Comparison of ENCODE assay signal across 7 mouse cellular contexts in the genomic region with DNA sequence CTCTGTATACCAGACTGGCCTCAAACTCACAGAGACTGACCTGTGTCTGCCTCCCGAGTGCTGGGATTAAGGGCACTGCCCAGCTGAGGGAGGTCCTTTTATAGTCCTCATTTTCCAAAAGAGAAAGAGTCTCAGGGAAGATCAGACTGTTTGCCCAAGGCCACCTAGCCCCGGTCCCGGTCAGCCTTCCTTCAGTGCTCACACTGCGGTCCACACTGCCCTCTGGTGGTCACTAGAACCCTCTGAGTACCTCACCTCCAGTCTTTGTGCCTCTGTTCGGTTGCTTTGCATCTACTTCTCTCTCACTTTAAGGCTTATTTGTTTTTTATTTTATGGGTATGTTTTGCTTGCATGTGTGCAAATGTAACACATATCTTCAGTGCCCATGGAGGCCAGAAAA. TPM values are rescaled to one million over a fixed set of nuclear protein-coding genes. Genes with fewer than 3 reads are reported as not detected.
DNase-seq lines count a peak whose midpoint lies in the region; ATAC-seq lines count a peak whose summit lies in the region.

No protein-coding gene starts in this region.

- H3K9ac ChIP-seq in limb, embryonic 12.5 days (replicated peaks), result no peak overlapping the region
- H3K9ac ChIP-seq in midbrain, embryonic 16.5 days (ENCODE audit: low read depth, low read length), result no peak overlapping the region

- ATAC-seq in limb, embryonic 12.5 days (ENCODE audit: insufficient number of reproducible peaks, insufficient read depth, low FRiP score, low TSS enrichment, low read depth), result peak; percentile 66; the same call in 1 of the 2 replicates
- ATAC-seq in midbrain, embryonic 16.5 days, result peak; percentile 81

- DNase-seq in adrenal gland, adult 2 months, result peak; percentile 89
- peak; percentile 91 for DNase-seq in embryo, embryonic 10.5 days (ENCODE audit: low spot score)
- DNase-seq in gonadal fat pad, adult 2 months (ENCODE audit: low read depth), result peak; percentile 28
- peak; percentile 44 for DNase-seq in kidney, adult 11 months
- DNase-seq in spleen, adult 18-20 months, result peak; percentile 35 to 72

- WGBS in limb, embryonic 12.5 days, result 9% methylated on average over 5 of the region's 5 CpGs
- 10% methylated on average over 5 of the region's 5 CpGs for WGBS in midbrain, embryonic 16.5 days

- H3K4me3 ChIP-seq in limb, embryonic 12.5 days (replicated peaks), result no peak overlapping the region
- H3K4me3 ChIP-seq in midbrain, embryonic 16.5 days (ENCODE audit: low read depth, low read length), result no peak overlapping the region

- no peaks in the 10 kb centered on the region for H3K36me3 ChIP-seq in limb, embryonic 12.5 days
- H3K36me3 ChIP-seq in midbrain, embryonic 16.5 days (ENCODE audit: control insufficient read depth, insufficient read depth, low read length), result no peaks in the 10 kb centered on the region

- H3K27ac ChIP-seq in limb, embryonic 12.5 days, result no peak overlapping the region
- H3K27ac ChIP-seq in midbrain, embryonic 16.5 days (ENCODE audit: low read length), result no peak overlapping the region

- no peaks in the 10 kb centered on the region for H3K27me3 ChIP-seq in limb, embryonic 12.5 days
- no peaks in the 10 kb centered on the region for H3K27me3 ChIP-seq in midbrain, embryonic 16.5 days (ENCODE audit: control insufficient read depth, insufficient read depth, low read depth, low read length)

- no peak overlapping the region for H3K4me2 ChIP-seq in limb, embryonic 12.5 days
- no peak overlapping the region for H3K4me2 ChIP-seq in midbrain, embryonic 16.5 days (ENCODE audit: low read length)

- peaks cover 13% of the 10 kb centered on the region; the same call in 1 of the 2 replicates for H3K4me1 ChIP-seq in limb, embryonic 12.5 days (replicated peaks)
- peaks cover 2% of the 10 kb centered on the region; the same call in 1 of the 2 replicates for H3K4me1 ChIP-seq in midbrain, embryonic 16.5 days (ENCODE audit: control insufficient read depth, insufficient read depth, low read length)

- H3K9me3 ChIP-seq in limb, embryonic 12.5 days, result 0 out of 2 replicates have a peak, but pooled peaks cover 3% of the 10 kb centered on the region
- H3K9me3 ChIP-seq in midbrain, embryonic 16.5 days (replicated peaks; ENCODE audit: control insufficient read depth, low read length, poor library complexity, severe bottlenecking), result peaks cover 2% of the 10 kb centered on the region; the same call in 1 of the 2 replicates

RNA-seq across cellular contexts. Expression of a gene that starts 26.6 kb away (rescaled TPM):
- total RNA-seq in adrenal gland, adult 2 months (2021), result 100 to 1,000 TPM; 192 to 229 TPM
- 7.4 and 11.1 TPM in 2 replicates for polyA plus RNA-seq in adrenal gland, adult 2 months (2012; rRNA removed)
- 40.0 and 40.4 TPM in 2 replicates for polyA plus RNA-seq in gonadal fat pad, adult 2 months (2012; rRNA removed)
- polyA plus RNA-seq in limb, embryonic 12.5 days (2016; fragmentation: Nextera tagmentation; extraction: Ambion mirVana), result 249 and 250 TPM in 2 replicates
- 180 and 188 TPM in 2 replicates for polyA plus RNA-seq in midbrain, embryonic 16.5 days (2015; fragmentation: Nextera tagmentation; extraction: Ambion mirVana)

Comparison
In these comparisons a context has a peak if more than half of its experiments do, and no peak if none do; other contexts are left out.
1. DNase-seq: peak in every context shown above with its lines; median percentile 91 in embryo, embryonic 10.5 days; 89 in adrenal gland, adult 2 months; 54 in spleen, adult 18-20 months; 44 in kidney, adult 11 months; 28 in gonadal fat pad, adult 2 months.